Mouse (Mus musculus) frontal cortex, adult (tissue): ENCODE measurements around the gene Krt14.

Experiments
- ATAC-seq: cut with Nextera tagmentation; 2 replicates; pipeline ENCODE4 v1.9.2; 2017; ENCODE audit warnings: mild to moderate bottlenecking, moderate library complexity, mixed read lengths; ENCODE audit not compliant: low TSS enrichment

Gene Krt14

DNA sequence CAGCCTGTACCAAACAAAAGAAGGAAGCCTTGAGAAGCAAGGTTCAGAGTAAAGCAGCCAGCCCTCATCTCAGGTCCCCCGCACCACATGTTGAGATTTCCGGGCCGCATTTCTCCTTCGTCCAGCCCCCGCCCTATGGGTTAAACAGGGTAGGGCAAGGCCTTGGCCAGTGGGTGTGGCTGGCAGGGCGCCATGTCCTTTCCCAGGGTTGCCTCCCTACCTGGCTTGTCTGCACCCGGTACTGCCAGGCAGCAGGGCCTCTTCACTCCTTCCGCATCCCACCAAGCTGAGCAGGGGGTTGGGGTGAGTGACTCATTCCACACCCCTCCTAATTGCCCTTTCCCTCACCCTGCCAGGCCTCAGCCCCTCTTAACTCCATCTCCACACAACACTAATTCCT is 39.3 kb downstream of the Krt14 start:
- no peak for ATAC-seq

- ATAC-seq, result no peak
Measured at GRCm38 (mm10) chr11:100164392-100164791, 43.0 kb downstream of the Krt14 start.

DNA sequence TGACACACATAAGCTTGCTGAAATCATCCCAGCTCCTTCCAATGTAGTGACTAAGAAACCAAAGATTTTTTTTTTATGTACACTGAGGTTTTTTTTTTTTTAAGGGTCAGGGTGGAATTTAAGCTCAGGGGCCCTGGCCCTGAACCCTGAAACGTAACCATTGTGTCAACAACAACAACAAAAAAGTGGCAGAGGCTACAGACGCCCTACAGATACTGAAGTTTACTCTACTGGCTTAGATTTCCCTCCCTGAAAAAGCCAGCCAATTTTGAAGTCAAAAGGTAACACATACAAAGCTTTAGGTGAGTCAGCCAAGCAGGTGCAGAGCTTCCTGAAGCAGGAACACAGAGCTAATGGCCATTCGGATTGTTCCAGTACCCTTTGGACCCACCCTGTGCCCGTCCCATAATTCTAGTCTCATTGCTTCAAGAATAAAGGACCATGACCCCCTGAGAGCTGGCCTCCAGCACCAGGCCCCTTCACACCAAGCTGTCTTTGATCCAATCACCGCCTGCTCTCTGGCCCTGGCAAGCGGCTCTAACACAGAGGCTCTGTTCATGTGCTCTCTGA is 49.4 kb downstream of the Krt14 start:
- no peak for ATAC-seq

DNA sequence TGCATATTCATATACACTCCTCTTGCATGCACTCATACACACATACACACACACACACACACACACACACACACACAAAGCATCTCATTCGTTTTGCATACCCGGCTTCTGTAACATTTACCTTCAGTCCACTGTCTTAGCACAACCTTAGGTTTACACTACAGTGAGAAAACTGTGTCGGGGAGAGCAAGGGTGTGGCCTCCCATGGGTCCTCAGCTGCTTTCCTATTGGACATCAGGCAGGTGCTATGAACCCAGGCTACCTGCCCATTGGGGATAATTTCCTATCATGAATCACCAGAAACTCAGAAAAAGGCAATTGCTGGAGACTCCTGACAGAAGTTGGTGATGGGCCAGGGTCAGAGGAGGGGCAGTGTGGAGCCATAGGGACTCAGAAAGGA is 50.0 kb downstream of the Krt14 start:
- ATAC-seq, result no peak

GRCm38 (mm10) chr11:100155497-100156255 is 51.7 kb downstream of the Krt14 start:
- ATAC-seq, result no peak
